Mouse (Mus musculus) bone marrow macrophage, adult 2 months (primary cell): Measurements from ENCODE around the gene Tmem255a.

Experiments used
- CTCF ChIP-seq: IDR thresholded peaks from 2 replicates; pipeline ENCODE4 v1.5.1; 2012; ENCODE audit warnings: low read depth, mild to moderate bottlenecking, low read length, moderate library complexity
- POLR2A ChIP-seq: IDR thresholded peaks from 2 replicates; pipeline ENCODE4 v1.6.1; 2012; ENCODE audit warnings: mild to moderate bottlenecking, low read depth, low read length, borderline replicate concordance

DNA sequence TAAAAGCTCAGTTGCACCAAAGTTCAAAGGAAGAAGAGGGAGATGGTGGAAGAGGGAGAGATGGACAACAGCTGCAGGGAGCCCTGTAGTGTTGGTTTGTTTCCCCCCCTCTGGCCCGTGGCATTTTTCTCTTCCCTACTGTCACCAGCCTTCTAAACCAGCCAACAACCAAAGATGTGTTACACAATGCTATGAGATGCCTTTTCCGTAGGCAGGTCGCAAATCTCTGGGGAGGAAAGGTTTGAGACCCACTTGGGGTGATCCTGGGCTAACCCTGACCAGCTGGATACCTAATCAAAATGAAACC is 61.8 kb downstream of the Tmem255a start:
- TF ChIP-seq CTCF (no peak), POLR2A (no peak)
